Mouse (Mus musculus) Muller cell, postnatal 12 days (primary cell): ENCODE results near the gene Macc1.

ENCODE experiments used
- DNase-seq: peaks from one replicate; pipeline ENCODE4 v3.0.0-alpha.2; 2015; ENCODE audit errors: inconsistent ontology term

Gene Macc1

GRCm38 (mm10) chr12:119483922-119484631 lies 170.0 kb downstream of the Macc1 start:
- DNase-seq, result no peak

- no peak for DNase-seq
Observed at GRCm38 (mm10) chr12:119511145-119511544, 197.1 kb downstream of the Macc1 start.
